Mouse (Mus musculus) olfactory bulb, adult 2 months (tissue): ENCODE measurements at regions not wholly inside any gene's neighbourhood (a gene's known extent, or its start where the extent isn't known, plus 50 kb on each side); places are given as distances from the start of the nearest gene placed in this dataset.

ENCODE experiments used
- H3K27ac ChIP-seq: fragments of 200-500 bp; 2 replicates; pipeline ENCODE4 v1.5.1; 2012; ENCODE audit warnings: low read depth, low read length; ENCODE audit not compliant: insufficient read depth
- H3K4me1 ChIP-seq: fragments of 200-500 bp; 2 replicates; pipeline ENCODE4 v1.6.1; 2012; ENCODE audit warnings: low read length; ENCODE audit not compliant: control insufficient read depth, insufficient read depth
- H3K4me3 ChIP-seq: fragments of 200-500 bp; 2 replicates; pipeline ENCODE4 v1.5.1; 2012; ENCODE audit warnings: mild to moderate bottlenecking, low read depth, low read length, moderate library complexity; ENCODE audit not compliant: insufficient read depth
- CTCF ChIP-seq: fragments of 200-500 bp; IDR thresholded peaks from 2 replicates; pipeline ENCODE4 v1.5.1; 2012; ENCODE audit warnings: low read depth, mild to moderate bottlenecking, low read length, moderate library complexity; ENCODE audit not compliant: insufficient read depth
- POLR2A ChIP-seq: fragments of 200-500 bp; IDR thresholded peaks from 2 replicates; pipeline ENCODE4 v1.6.1; 2012; ENCODE audit warnings: mild to moderate bottlenecking, low read depth, low read length, moderate library complexity; ENCODE audit not compliant: insufficient read depth
- WGBS: fragments of 180-500 bp; shearing (Covaris S2); methylation state at CpG from one replicate; pipeline ENCODE4 v1.1.7; 2018; 5-methylcytosine and 5-hydroxymethylcytosine counted together

DNA sequence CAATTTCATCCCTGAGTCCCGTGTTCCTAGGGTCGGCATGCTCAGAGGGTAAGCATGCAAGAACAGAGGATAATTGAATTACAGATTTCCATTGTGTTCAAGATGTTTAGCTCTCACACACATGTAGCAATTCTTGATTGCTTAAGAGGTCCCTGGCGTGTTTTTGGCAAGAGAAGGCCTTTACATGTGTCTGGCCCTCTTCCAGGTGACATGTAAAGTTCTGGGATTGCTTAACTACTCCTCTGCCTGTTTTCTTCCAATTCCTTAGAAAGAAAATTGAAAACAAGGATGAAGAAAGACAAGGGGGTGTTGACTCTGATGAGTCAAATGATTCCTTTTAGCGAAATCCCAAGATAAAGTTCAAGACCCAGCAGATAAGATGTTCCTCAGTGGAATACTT lies 285.1 kb downstream of the Lyplal1 start:
- WGBS: 88% methylated on average over 4 of the region's 4 CpGs
- Histone ChIP-seq H3K4me1 (0 out of 2 replicates have a peak, but pooled peaks cover 2% of the 10 kb centered on the region), H3K4me3 (no peak overlapping the region), H3K27ac (no peak overlapping the region)
- TF ChIP-seq POLR2A (no peak), CTCF (no peak)

GRCm38 (mm10) chr1:185834171-185834570 lies 282.9 kb downstream of the Lyplal1 start:
- 46% methylated on average over 6 of the region's 6 CpGs for WGBS
- TF ChIP-seq CTCF (no peak), POLR2A (no peak)
- H3K4me3 ChIP-seq: no peak overlapping the region
- no peak overlapping the region for H3K27ac ChIP-seq
- 0 out of 2 replicates have a peak, but pooled peaks cover 2% of the 10 kb centered on the region for H3K4me1 ChIP-seq

DNA sequence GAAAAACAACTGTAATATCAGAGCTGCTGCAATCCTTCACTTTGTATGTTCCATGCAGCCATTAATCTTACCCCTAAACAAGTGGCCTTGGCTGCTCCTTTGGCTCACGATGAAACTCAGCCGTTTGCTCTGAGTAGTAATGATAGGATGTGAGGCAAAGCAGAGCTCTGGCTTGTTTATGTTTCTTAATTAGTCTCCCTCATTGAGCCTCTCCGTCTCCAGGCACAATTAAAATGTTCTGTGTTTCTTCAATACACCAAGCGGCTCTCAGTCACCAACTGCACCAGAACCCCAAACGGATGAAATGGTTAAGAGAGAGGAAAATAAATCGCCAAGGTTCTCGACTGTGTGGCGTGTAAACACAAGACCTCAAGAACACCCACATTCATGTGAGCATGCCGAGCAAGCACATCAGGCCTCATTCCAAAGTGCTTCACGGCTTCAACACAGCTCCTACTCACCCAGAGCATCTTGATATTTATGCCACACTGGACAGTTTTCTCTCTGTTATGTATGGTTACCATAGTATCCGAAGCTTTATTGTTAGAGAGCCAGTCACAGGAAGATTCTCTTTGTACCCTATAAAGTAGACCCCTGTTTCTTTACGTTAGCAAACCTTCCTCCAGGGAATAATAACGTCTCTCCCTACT lies 280.4 kb downstream of the Lyplal1 start:
- TF ChIP-seq POLR2A: no peak
- TF ChIP-seq CTCF: no peak
- Histone ChIP-seq H3K27ac (no peak overlapping the region), H3K4me3 (no peak overlapping the region), H3K4me1 (0 out of 2 replicates have a peak, but pooled peaks cover 2% of the 10 kb centered on the region)
- WGBS: 31% methylated on average over 13 of the region's 13 CpGs

DNA sequence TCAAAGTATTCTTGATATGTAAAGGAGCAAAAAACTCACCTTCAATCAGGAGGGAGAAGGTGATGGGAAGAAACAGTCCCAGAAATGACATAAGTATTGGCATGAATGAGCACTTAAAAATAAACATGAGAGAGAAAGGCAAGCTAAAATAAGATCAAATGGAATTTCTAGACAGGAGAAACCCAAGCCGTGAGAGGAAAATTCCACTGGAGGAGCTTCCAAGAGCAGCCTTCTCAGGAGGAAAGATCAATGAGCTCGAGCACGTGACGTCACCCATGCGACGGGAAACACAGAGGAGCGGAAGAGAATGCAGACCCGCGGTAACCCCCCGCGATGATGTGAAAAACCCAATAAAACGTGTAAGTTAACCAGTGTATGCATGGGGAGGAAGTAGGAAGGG lies 274.6 kb downstream of the Lyplal1 start:
- Histone ChIP-seq H3K4me3 (no peak overlapping the region), H3K4me1 (no peaks in the 10 kb centered on the region), H3K27ac (no peak overlapping the region)
- TF ChIP-seq CTCF (no peak), POLR2A (no peak)
- 83% methylated on average over 12 of the region's 12 CpGs for WGBS

- TF ChIP-seq CTCF (no peak), POLR2A (no peak)
- WGBS: 91% methylated on average over 6 of the region's 6 CpGs
These were observed 269.9 kb downstream of the Lyplal1 start for GRCm38 (mm10) chr1:185847161-185847560.

DNA sequence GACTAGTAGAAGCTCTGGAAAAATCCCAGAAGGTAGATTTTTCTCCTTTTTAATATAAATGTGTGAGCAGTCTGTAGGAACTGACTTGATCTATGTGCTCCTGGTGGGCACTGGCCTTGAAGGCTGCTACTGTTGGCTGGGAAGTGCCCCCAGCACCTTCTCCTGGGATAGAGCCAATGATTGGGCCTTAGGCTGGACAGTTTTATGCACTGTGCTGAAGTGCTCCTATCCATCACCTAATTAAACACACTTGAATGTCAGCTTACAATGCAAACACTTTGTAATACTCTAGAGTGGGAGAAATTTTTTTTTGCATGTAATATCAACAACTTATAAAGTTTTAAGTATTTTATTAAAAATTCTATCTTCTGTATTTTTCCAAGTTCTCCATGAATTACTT lies 266.5 kb downstream of the Lyplal1 start:
- no peak overlapping the region for H3K4me3 ChIP-seq
- no peak for TF ChIP-seq CTCF
- TF ChIP-seq POLR2A: no peak
- H3K27ac ChIP-seq: no peak overlapping the region
- H3K4me1 ChIP-seq: no peaks in the 10 kb centered on the region

More at GRCm38 (mm10) chr1:185847161-185847560, 269.9 kb downstream of the Lyplal1 start:
- Histone ChIP-seq H3K27ac (no peak overlapping the region), H3K4me3 (no peak overlapping the region), H3K4me1 (no peaks in the 10 kb centered on the region)

DNA sequence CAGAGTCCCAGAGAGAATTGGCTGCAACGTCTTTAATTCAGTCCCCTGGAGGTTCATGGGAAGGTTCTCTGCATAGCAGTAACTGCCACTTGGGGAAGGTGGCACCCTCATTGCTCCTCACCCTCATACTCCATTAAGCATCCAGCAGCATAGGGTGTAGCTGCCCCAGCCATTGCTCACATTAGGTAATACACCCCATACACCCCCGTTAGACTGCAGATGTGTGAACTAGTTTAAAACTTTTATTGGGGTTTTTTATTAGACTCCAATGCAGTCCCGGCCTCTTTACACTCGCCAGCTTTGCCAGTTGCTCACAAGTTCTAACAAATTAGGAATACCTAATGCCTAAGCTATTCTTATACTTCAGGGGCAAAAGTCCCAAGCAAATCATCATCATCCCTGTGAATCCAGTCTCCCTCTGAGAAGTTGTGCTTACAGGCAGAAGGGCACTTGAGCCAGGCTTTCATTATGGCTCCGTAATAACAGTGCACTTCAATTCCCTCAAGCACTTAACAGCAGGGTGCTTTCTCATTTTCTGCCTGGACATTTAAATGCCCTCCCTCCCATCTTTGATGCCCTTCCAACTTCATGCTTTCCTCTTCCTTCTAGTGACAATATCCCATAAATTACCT lies 265.7 kb downstream of the Lyplal1 start:
- Histone ChIP-seq H3K4me1 (no peaks in the 10 kb centered on the region), H3K4me3 (no peak overlapping the region), H3K27ac (no peak overlapping the region)
- TF ChIP-seq CTCF (no peak), POLR2A (no peak)
- 48% methylated on average over 5 of the region's 5 CpGs for WGBS

DNA sequence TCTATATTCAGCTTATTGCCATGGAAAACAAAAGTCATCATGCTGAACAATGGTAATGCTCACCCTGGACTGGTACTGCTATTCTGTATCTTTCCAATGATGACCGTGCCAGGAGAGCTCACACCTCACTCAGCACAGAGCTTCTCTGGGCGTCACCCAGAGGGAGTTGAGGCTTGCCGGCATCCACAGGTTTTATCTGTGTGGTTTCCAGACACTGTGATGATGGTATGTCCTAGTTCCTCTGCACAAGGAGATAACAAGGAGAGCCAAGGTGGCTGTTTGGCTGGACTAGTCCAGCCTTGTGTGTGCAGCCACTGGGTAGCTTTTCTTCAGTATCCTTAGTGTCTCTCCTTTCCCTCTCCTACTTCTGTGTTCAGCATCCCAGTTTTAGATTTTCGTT lies 255.4 kb downstream of the Lyplal1 start:
- Histone ChIP-seq H3K4me1 (no peaks in the 10 kb centered on the region), H3K27ac (no peak overlapping the region), H3K4me3 (no peak overlapping the region)
- 95% methylated on average over 4 of the region's 4 CpGs for WGBS
- TF ChIP-seq POLR2A (no peak), CTCF (no peak)

- 72% methylated on average over 11 of the region's 11 CpGs for WGBS
- TF ChIP-seq POLR2A (no peak), CTCF (no peak)
- Histone ChIP-seq H3K4me1 (no peaks in the 10 kb centered on the region), H3K27ac (no peak overlapping the region), H3K4me3 (no peak overlapping the region)
These were observed 251.2 kb downstream of the Lyplal1 start for GRCm38 (mm10) chr1:185865945-185866344.
